Mouse (Mus musculus) spleen, postnatal 4 days (tissue): Measurements from ENCODE around the gene Hs6st3.
"Not testable (repeated sequence)": the region's sequence is repeated elsewhere in the genome, so short reads cannot be mapped to it uniquely, and the experiment has no call there.

ENCODE experiments used
- DNase-seq, 2 experiments: peaks; one replicate each; pipeline ENCODE4 v3.0.0; 2022; ENCODE audit warnings: low spot score in 2 of 2

Hs6st3 gene

GRCm38 (mm10) chr14:119248001-119248607 is 110.0 kb downstream of the Hs6st3 start:
- no peak for DNase-seq

GRCm38 (mm10) chr14:119250353-119250752 is 112.2 kb downstream of the Hs6st3 start:
- DNase-seq = no peak

- DNase-seq = no peak
Measured at GRCm38 (mm10) chr14:119255396-119255795, 117.3 kb downstream of the Hs6st3 start.

- no peak for DNase-seq
Measured at GRCm38 (mm10) chr14:119257072-119257471, 118.9 kb downstream of the Hs6st3 start.

GRCm38 (mm10) chr14:119260176-119260962 is 122.2 kb downstream of the Hs6st3 start:
- DNase-seq = no peak

- DNase-seq = no peak
Measured at GRCm38 (mm10) chr14:119266334-119266733, 128.2 kb downstream of the Hs6st3 start.

- DNase-seq = no peak
Measured at GRCm38 (mm10) chr14:119273088-119273487, 134.9 kb downstream of the Hs6st3 start.

- DNase-seq = not testable (repeated sequence)
Measured at GRCm38 (mm10) chr14:119278156-119278555, 140.0 kb downstream of the Hs6st3 start.

- DNase-seq = no peak
Measured at GRCm38 (mm10) chr14:119283951-119284350, 145.8 kb downstream of the Hs6st3 start.

GRCm38 (mm10) chr14:119289668-119290067 is 151.5 kb downstream of the Hs6st3 start:
- no peak for DNase-seq

- DNase-seq = no peak
Measured at GRCm38 (mm10) chr14:119294071-119294470, 155.9 kb downstream of the Hs6st3 start.

- DNase-seq = no peak
Measured at GRCm38 (mm10) chr14:119306461-119306860, 168.3 kb downstream of the Hs6st3 start.

GRCm38 (mm10) chr14:119318379-119318778 is 180.2 kb downstream of the Hs6st3 start:
- DNase-seq = no peak

- no peak for DNase-seq
Measured at GRCm38 (mm10) chr14:119347236-119347635, 209.1 kb downstream of the Hs6st3 start.

GRCm38 (mm10) chr14:119361414-119361813 is 223.3 kb downstream of the Hs6st3 start:
- DNase-seq = no peak

- no peak for DNase-seq
Measured at GRCm38 (mm10) chr14:119367866-119368425, 229.8 kb downstream of the Hs6st3 start.

GRCm38 (mm10) chr14:119369274-119369673 is 231.1 kb downstream of the Hs6st3 start:
- DNase-seq = no peak

- no peak for DNase-seq
Measured at GRCm38 (mm10) chr14:119370013-119370412, 231.9 kb downstream of the Hs6st3 start.

- no peak for DNase-seq
Measured at GRCm38 (mm10) chr14:119379303-119379702, 241.2 kb downstream of the Hs6st3 start.

- no peak for DNase-seq
Measured at GRCm38 (mm10) chr14:119401618-119402017, 263.5 kb downstream of the Hs6st3 start.

- no peak for DNase-seq
Measured at GRCm38 (mm10) chr14:119409334-119410050, 271.4 kb downstream of the Hs6st3 start.

GRCm38 (mm10) chr14:119422894-119423293 is 284.8 kb downstream of the Hs6st3 start:
- DNase-seq = no peak
